Mouse (Mus musculus): ENCODE measurements around the gene Grxcr1. TPM values are rescaled to one million over a fixed set of nuclear protein-coding genes. Genes with fewer than 3 reads are reported as not detected.

The Grxcr1 gene
- total and polyA plus RNA-seq, 3 experiments = not detected

GRCm38 (mm10) chr5:67990426-67990825 lies 41.2 kb upstream of the Grxcr1 start:
- Histone ChIP-seq H3K79me2 (ENCODE audit: control insufficient read depth, insufficient read depth, low read length, poor library complexity) (no peaks in the 10 kb centered on the region), H3K36me3 (ENCODE audit: control insufficient read depth in 1 of 2, insufficient read depth in 2 of 2, low read length in 2 of 2) (no peaks in the 10 kb centered on the region)
- no peak for TF ChIP-seq MAFK (IDR thresholded peaks at IDR 0.05; ENCODE audit: borderline replicate concordance, low read depth, low read length)
- no peak for TF ChIP-seq TAL1 (IDR thresholded peaks at IDR 0.05; ENCODE audit: low read length)
- no peak for TF ChIP-seq CHD1 (IDR thresholded peaks at IDR 0.05; ENCODE audit: low read depth, low read length)
- TF ChIP-seq ETS1 (IDR thresholded peaks at IDR 0.05; ENCODE audit: low read depth, low read length) = no peak
- TF ChIP-seq GABPA (IDR thresholded peaks at IDR 0.05; ENCODE audit: low read depth, low read length) = no peak
- no peak for TF ChIP-seq ZC3H11A (IDR thresholded peaks at IDR 0.05; ENCODE audit: low read depth, low read length)
- no peak for TF ChIP-seq E2F4 (IDR thresholded peaks at IDR 0.05; ENCODE audit: borderline replicate concordance, low read depth, low read length)
- no peak for TF ChIP-seq ELF1 (IDR thresholded peaks at IDR 0.05; ENCODE audit: low read depth, low read length)
- no peak for TF ChIP-seq SMC3 (IDR thresholded peaks at IDR 0.05; ENCODE audit: low read depth, low read length)
- no peak for TF ChIP-seq CTCF (IDR thresholded peaks at IDR 0.05 in 2 of 3, conservative IDR thresholded peaks at IDR 0.05 in 1 of 3; ENCODE audit: control insufficient read depth in 1 of 3, insufficient read depth in 1 of 3, low read depth in 2 of 3, low read length in 3 of 3, poor library complexity in 1 of 3, severe bottlenecking in 1 of 3)

GRCm38 (mm10) chr5:68002611-68003010 lies 29.0 kb upstream of the Grxcr1 start:
- no peaks in the 10 kb centered on the region for H3K4me1 ChIP-seq (ENCODE audit: control insufficient read depth in 1 of 2, insufficient read depth in 2 of 2, low read length in 2 of 2)
- DNase-seq (ENCODE audit: low read depth, low spot score) = peak; percentile 10
- no peak overlapping the region for H3K27ac ChIP-seq (ENCODE audit: control insufficient read depth, low read depth, low read length)
- TF ChIP-seq USF2 (IDR thresholded peaks at IDR 0.05; ENCODE audit: borderline replicate concordance in 1 of 2, insufficient read depth in 1 of 2, low read depth in 1 of 2, low read length in 2 of 2) (no peak), CHD1 (IDR thresholded peaks at IDR 0.05; ENCODE audit: low read depth, low read length) (no peak), TCF12 (IDR thresholded peaks at IDR 0.05; ENCODE audit: low read depth, low read length) (no peak), CTCF (IDR thresholded peaks at IDR 0.05 in 2 of 3, conservative IDR thresholded peaks at IDR 0.05 in 1 of 3; ENCODE audit: control insufficient read depth in 1 of 3, insufficient read depth in 1 of 3, low read depth in 2 of 3, low read length in 3 of 3, poor library complexity in 1 of 3, severe bottlenecking in 1 of 3) (peak in 1 of 3 experiments; percentile 19; a peak in 2 of 6 replicates), ZC3H11A (IDR thresholded peaks at IDR 0.05; ENCODE audit: low read depth, low read length) (0 out of 2 replicates have a peak, but pooled peaks have one; percentile 7), KAT2A (conservative IDR thresholded peaks at IDR 0.05; ENCODE audit: low read depth, low read length) (no peak), POLR2A (IDR thresholded peaks at IDR 0.05; ENCODE audit: control insufficient read depth in 1 of 2, insufficient read depth in 1 of 2, low read depth in 1 of 2, low read length in 2 of 2, poor library complexity in 1 of 2) (no peak), SMC3 (IDR thresholded peaks at IDR 0.05; ENCODE audit: low read depth, low read length) (peak; percentile 38), UBTF (IDR thresholded peaks at IDR 0.05; ENCODE audit: borderline replicate concordance, insufficient read depth, low read depth, low read length) (no peak), CHD2 (IDR thresholded peaks at IDR 0.05; ENCODE audit: low read length) (no peak), RAD21 (IDR thresholded peaks at IDR 0.05; ENCODE audit: low read depth, low read length) (peak; percentile 29)
- no peaks in the 10 kb centered on the region for H3K9me3 ChIP-seq (replicated peaks; ENCODE audit: insufficient read depth, low read length)
- H3K9ac ChIP-seq (ENCODE audit: control insufficient read depth, low read depth, low read length, poor library complexity, severe bottlenecking) = no peak overlapping the region
- no peaks in the 10 kb centered on the region for H3K36me3 ChIP-seq (ENCODE audit: control insufficient read depth in 1 of 2, insufficient read depth in 2 of 2, low read length in 2 of 2)
- no peak overlapping the region for H3K4me3 ChIP-seq (ENCODE audit: control insufficient read depth in 1 of 2, insufficient read depth in 1 of 2, low read depth in 2 of 2, low read length in 2 of 2)
- H3K79me2 ChIP-seq (ENCODE audit: control insufficient read depth, insufficient read depth, low read length, poor library complexity) = no peaks in the 10 kb centered on the region
- no peaks in the 10 kb centered on the region; a peak in 1 of 4 replicates for H3K27me3 ChIP-seq (ENCODE audit: control insufficient read depth in 1 of 2, insufficient read depth in 2 of 2, low read length in 2 of 2)

More at GRCm38 (mm10) chr5:67990426-67990825, 41.2 kb upstream of the Grxcr1 start:
- Histone ChIP-seq H3K27me3 (ENCODE audit: control insufficient read depth in 1 of 2, insufficient read depth in 2 of 2, low read length in 2 of 2) (no peaks in the 10 kb centered on the region), H3K9ac (ENCODE audit: control insufficient read depth, low read depth, low read length, poor library complexity, severe bottlenecking) (no peak overlapping the region), H3K4me3 (ENCODE audit: control insufficient read depth in 1 of 2, insufficient read depth in 1 of 2, low read depth in 2 of 2, low read length in 2 of 2) (no peak overlapping the region), H3K9me3 (replicated peaks; ENCODE audit: insufficient read depth, low read length) (no peaks in the 10 kb centered on the region), H3K27ac (ENCODE audit: control insufficient read depth, low read depth, low read length) (no peak overlapping the region), H3K4me1 (ENCODE audit: control insufficient read depth in 1 of 2, insufficient read depth in 2 of 2, low read length in 2 of 2) (no peaks in the 10 kb centered on the region)
- DNase-seq (ENCODE audit: low read depth, low spot score) = no peak

All from MEL (cell line).